Mouse (Mus musculus): ENCODE measurements around the gene Hp1bp3. TPM values are rescaled to one million over a fixed set of nuclear protein-coding genes. Genes with fewer than 3 reads are reported as not detected.

The Hp1bp3 gene
- total RNA-seq, 4 experiments from 2014 or later = 81.4 to 89.4 (median 84.4) TPM

- no peak for DNase-seq (ENCODE audit: low spot score)
Observed at GRCm38 (mm10) chr4:138222396-138222795, 6.3 kb downstream of the Hp1bp3 start.

- DNase-seq (ENCODE audit: low spot score) = no peak
Observed at GRCm38 (mm10) chr4:138223623-138224022, 7.5 kb downstream of the Hp1bp3 start.

GRCm38 (mm10) chr4:138246756-138247665 lies 30.9 kb downstream of the Hp1bp3 start:
- DNase-seq (ENCODE audit: low spot score) = no peak

- DNase-seq (ENCODE audit: low spot score) = peak; percentile 16
Observed at GRCm38 (mm10) chr4:138250088-138250960, 34.2 kb downstream of the Hp1bp3 start, which contains the start of the genes Sh2d5 and Kif17. Gene Sh2d5, plus strand, starts transcription at chr4:138250403. Gene Kif17, plus strand, starts transcription at chr4:138250435.

- no peak for DNase-seq (ENCODE audit: low spot score)
Observed at GRCm38 (mm10) chr4:138251819-138252218, 35.7 kb downstream of the Hp1bp3 start.

- no peak for DNase-seq (ENCODE audit: low spot score)
Observed at GRCm38 (mm10) chr4:138252231-138252630, 36.1 kb downstream of the Hp1bp3 start.

- DNase-seq (ENCODE audit: low spot score) = no peak
Observed at GRCm38 (mm10) chr4:138257116-138257687, 41.1 kb downstream of the Hp1bp3 start.

- no peak for DNase-seq (ENCODE audit: low spot score)
Observed at GRCm38 (mm10) chr4:138258663-138259062, 42.6 kb downstream of the Hp1bp3 start.

GRCm38 (mm10) chr4:138259482-138259881 lies 43.4 kb downstream of the Hp1bp3 start:
- no peak for DNase-seq (ENCODE audit: low spot score)

- peak; percentile 73 for DNase-seq (ENCODE audit: low spot score)
Observed at GRCm38 (mm10) chr4:138261843-138262681, 46.0 kb downstream of the Hp1bp3 start.

- no peak for DNase-seq (ENCODE audit: low spot score)
Observed at GRCm38 (mm10) chr4:138267869-138268268, 51.8 kb downstream of the Hp1bp3 start.

- peak; percentile 19 for DNase-seq (ENCODE audit: low spot score)
Observed at GRCm38 (mm10) chr4:138272011-138272997, 56.2 kb downstream of the Hp1bp3 start.

GRCm38 (mm10) chr4:138278346-138278745 lies 62.2 kb downstream of the Hp1bp3 start:
- DNase-seq (ENCODE audit: low spot score) = no peak

GRCm38 (mm10) chr4:138282834-138283233 lies 66.7 kb downstream of the Hp1bp3 start:
- DNase-seq (ENCODE audit: low spot score) = peak; percentile 67

GRCm38 (mm10) chr4:138286411-138286810 lies 70.3 kb downstream of the Hp1bp3 start:
- DNase-seq (ENCODE audit: low spot score) = no peak

- DNase-seq (ENCODE audit: low spot score) = no peak
Observed at GRCm38 (mm10) chr4:138288691-138289090, 72.6 kb downstream of the Hp1bp3 start.

GRCm38 (mm10) chr4:138292028-138292427 lies 75.9 kb downstream of the Hp1bp3 start:
- DNase-seq (ENCODE audit: low spot score) = no peak

- no peak for DNase-seq (ENCODE audit: low spot score)
Observed at GRCm38 (mm10) chr4:138293261-138293948, 77.3 kb downstream of the Hp1bp3 start.

- no peak for DNase-seq (ENCODE audit: low spot score)
Observed at GRCm38 (mm10) chr4:138293949-138294550, 78.0 kb downstream of the Hp1bp3 start.
